Mouse (Mus musculus): ENCODE data around the gene Park7. TPM values are rescaled to one million over a fixed set of nuclear protein-coding genes. Genes with fewer than 3 reads are reported as not detected.

Park7 gene
- polyA plus RNA-seq, 1 experiment from 2014 or later, result 231 TPM

DNA sequence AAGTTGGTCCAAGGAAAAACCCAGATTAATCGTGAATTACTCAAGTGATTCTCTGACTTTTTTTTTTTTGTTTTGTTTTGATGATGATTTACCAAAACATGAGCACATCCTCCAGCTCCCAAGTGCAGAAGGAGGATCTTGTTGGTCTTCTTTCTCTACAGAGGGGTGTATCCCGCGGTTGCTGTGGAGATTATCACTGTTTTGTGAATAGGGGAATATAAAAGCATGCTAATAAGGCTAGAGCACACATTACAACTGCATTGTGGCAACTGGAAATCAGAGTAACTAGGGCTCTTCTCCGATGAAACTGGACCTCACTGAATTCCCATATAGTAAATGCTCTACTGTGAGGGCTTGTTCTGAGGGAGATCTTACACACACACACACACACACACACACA lies 61.8 kb downstream of the Park7 start:
- WGBS, result 43% methylated on average over 4 of the region's 4 CpGs
- no peak overlapping the region for H3K4me2 ChIP-seq (replicated peaks; ENCODE audit: low read depth)
- no peak for ATAC-seq
- H3K9me3 ChIP-seq (ENCODE audit: control insufficient read depth), result no peaks in the 10 kb centered on the region
- no peak overlapping the region for H3K9ac ChIP-seq (ENCODE audit: low read depth, low read length)
- H3K36me3 ChIP-seq (ENCODE audit: control insufficient read depth, insufficient read depth), result no peaks in the 10 kb centered on the region
- peak overlapping the region; percentile 99; the same call in 1 of the 2 replicates for H3K27ac ChIP-seq (ENCODE audit: low read depth, low read length)
- H3K4me3 ChIP-seq (ENCODE audit: low read depth, low read length), result no peak overlapping the region
- no peak for TF ChIP-seq CTCF (IDR thresholded peaks at IDR 0.05; ENCODE audit: low read depth)
- H3K4me1 ChIP-seq (replicated peaks; ENCODE audit: control insufficient read depth, insufficient read depth, low read length), result 0 out of 2 replicates have a peak, but pooled peaks cover 3% of the 10 kb centered on the region
- no peaks in the 10 kb centered on the region for H3K27me3 ChIP-seq (replicated peaks; ENCODE audit: control insufficient read depth, insufficient read depth, low read length)

DNA sequence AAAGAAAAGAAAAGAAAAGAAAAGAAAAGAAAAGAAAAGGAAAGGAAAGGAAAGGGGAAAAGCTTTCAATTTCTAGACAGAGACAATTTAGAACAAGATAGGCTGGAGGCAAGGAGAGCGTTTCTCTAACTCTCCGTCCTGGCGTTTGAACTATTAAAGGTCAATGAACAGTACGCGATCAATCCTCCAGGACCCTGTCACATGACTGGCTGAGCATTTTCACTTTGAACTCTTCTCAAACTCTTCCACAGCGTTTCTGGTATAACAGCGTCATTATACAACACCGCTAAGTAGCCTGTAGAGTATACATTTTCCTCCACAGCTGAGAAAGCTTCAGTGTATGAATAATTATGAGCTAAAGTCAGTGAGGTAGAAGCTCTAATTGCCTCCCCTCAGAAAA lies 62.2 kb downstream of the Park7 start:
- TF ChIP-seq CTCF (IDR thresholded peaks at IDR 0.05; ENCODE audit: low read depth), result no peak
- Histone ChIP-seq H3K4me2 (replicated peaks; ENCODE audit: low read depth) (no peak overlapping the region), H3K9me3 (ENCODE audit: control insufficient read depth) (no peaks in the 10 kb centered on the region), H3K4me3 (ENCODE audit: low read depth, low read length) (no peak overlapping the region), H3K27ac (ENCODE audit: low read depth, low read length) (peak overlapping the region; percentile 99; the same call in 1 of the 2 replicates), H3K9ac (ENCODE audit: low read depth, low read length) (no peak overlapping the region), H3K36me3 (ENCODE audit: control insufficient read depth, insufficient read depth) (no peaks in the 10 kb centered on the region), H3K4me1 (replicated peaks; ENCODE audit: control insufficient read depth, insufficient read depth, low read length) (0 out of 2 replicates have a peak, but pooled peaks cover 3% of the 10 kb centered on the region), H3K27me3 (replicated peaks; ENCODE audit: control insufficient read depth, insufficient read depth, low read length) (no peaks in the 10 kb centered on the region)
- 26% methylated on average over 8 of the region's 8 CpGs for WGBS
- no peak for ATAC-seq

DNA sequence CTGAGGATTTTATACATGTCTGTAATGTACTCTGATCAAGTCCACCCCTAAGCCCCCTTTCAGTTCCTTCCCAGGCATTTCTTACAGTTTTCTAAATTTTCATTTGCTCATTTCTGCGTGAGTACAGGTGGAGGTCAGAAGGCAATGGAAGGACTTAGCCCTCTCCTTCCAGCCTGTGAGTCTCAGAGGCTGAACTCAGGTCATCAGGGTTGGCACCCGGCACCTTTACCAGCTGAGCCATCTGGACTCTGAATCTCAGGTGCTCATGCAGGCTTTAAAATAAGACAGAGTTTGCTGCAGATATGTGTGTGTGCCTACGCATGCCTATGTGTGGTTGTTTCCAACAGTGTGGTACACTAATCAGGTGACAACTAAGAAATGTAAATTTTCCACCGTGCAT lies 63.3 kb downstream of the Park7 start:
- H3K9me3 ChIP-seq (ENCODE audit: control insufficient read depth), result no peaks in the 10 kb centered on the region
- no peak overlapping the region for H3K9ac ChIP-seq (ENCODE audit: low read depth, low read length)
- no peak for ATAC-seq
- no peak overlapping the region for H3K4me3 ChIP-seq (ENCODE audit: low read depth, low read length)
- no peaks in the 10 kb centered on the region for H3K36me3 ChIP-seq (ENCODE audit: control insufficient read depth, insufficient read depth)
- no peaks in the 10 kb centered on the region for H3K27me3 ChIP-seq (replicated peaks; ENCODE audit: control insufficient read depth, insufficient read depth, low read length)
- 0 out of 2 replicates have a peak, but pooled peaks cover 3% of the 10 kb centered on the region for H3K4me1 ChIP-seq (replicated peaks; ENCODE audit: control insufficient read depth, insufficient read depth, low read length)
- 47% methylated on average over 4 of the region's 4 CpGs for WGBS
- peak overlapping the region; percentile 50; the same call in 1 of the 2 replicates for H3K27ac ChIP-seq (ENCODE audit: low read depth, low read length)
- H3K4me2 ChIP-seq (replicated peaks; ENCODE audit: low read depth), result no peak overlapping the region
- no peak for TF ChIP-seq CTCF (IDR thresholded peaks at IDR 0.05; ENCODE audit: low read depth)

DNA sequence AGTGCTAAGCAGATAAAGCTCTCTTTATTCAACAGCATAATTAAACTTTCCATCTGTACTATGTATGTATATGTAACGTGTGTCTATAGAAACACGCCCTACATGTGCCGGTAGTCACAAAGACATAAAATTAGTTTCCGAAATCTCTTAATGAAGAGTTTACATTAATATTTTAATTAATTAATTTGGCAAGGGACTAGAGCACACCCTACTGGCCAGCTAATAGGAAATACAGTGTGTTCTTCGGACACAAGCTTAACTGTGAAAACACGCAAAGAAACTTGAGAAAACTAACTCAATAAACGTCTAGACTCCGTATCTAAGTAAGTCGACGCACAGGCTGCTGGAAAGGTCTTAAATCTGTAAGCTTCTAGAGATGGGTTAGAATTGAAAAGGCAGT lies 64.3 kb downstream of the Park7 start:
- no peak overlapping the region for H3K4me2 ChIP-seq (replicated peaks; ENCODE audit: low read depth)
- no peak overlapping the region for H3K9ac ChIP-seq (ENCODE audit: low read depth, low read length)
- WGBS, result 41% methylated on average over 10 of the region's 10 CpGs
- ATAC-seq, result no peak
- no peaks in the 10 kb centered on the region for H3K27me3 ChIP-seq (replicated peaks; ENCODE audit: control insufficient read depth, insufficient read depth, low read length)
- peak; percentile 75 for TF ChIP-seq CTCF (IDR thresholded peaks at IDR 0.05; ENCODE audit: low read depth)
- no peaks in the 10 kb centered on the region for H3K9me3 ChIP-seq (ENCODE audit: control insufficient read depth)
- no peak overlapping the region for H3K4me3 ChIP-seq (ENCODE audit: low read depth, low read length)
- H3K36me3 ChIP-seq (ENCODE audit: control insufficient read depth, insufficient read depth), result no peaks in the 10 kb centered on the region
- no peak overlapping the region for H3K27ac ChIP-seq (ENCODE audit: low read depth, low read length)
- 0 out of 2 replicates have a peak, but pooled peaks cover 3% of the 10 kb centered on the region for H3K4me1 ChIP-seq (replicated peaks; ENCODE audit: control insufficient read depth, insufficient read depth, low read length)

Other genes with a start within 250 kb of the Park7 start
- gene Errfi1, start 60.5 kb downstream of the Park7 start, polyA plus RNA-seq (2015; fragmentation: Nextera tagmentation; extraction: Ambion mirVana), result 27.2 and 27.7 TPM in 2 replicates
- 0.20 and 0.42 TPM in 2 replicates for gene Tnfrsf9, start 125 bp upstream of the Park7 start, polyA plus RNA-seq (2015; fragmentation: Nextera tagmentation; extraction: Ambion mirVana)
- gene Uts2, start 82.7 kb upstream of the Park7 start, polyA plus RNA-seq (2015; fragmentation: Nextera tagmentation; extraction: Ambion mirVana), result not detected in 2 replicates
- gene Per3, start 130.2 kb upstream of the Park7 start, polyA plus RNA-seq (2015; fragmentation: Nextera tagmentation; extraction: Ambion mirVana), result 2.1 and 3.5 TPM in 2 replicates
- 104 and 109 TPM in 2 replicates for gene Vamp3, start 143.5 kb upstream of the Park7 start, polyA plus RNA-seq (2015; fragmentation: Nextera tagmentation; extraction: Ambion mirVana)
- gene Gm13090, start 175.1 kb upstream of the Park7 start, polyA plus RNA-seq (2015; fragmentation: Nextera tagmentation; extraction: Ambion mirVana), result not detected in 2 replicates